Mouse (Mus musculus) right cerebral cortex, postnatal 14 days (tissue): ENCODE data around the gene Ell.
A peak's percentile ranks its signal among the peaks of the same experiment; 100 is the strongest.
"Not testable (repeated sequence)": the region's sequence is repeated elsewhere in the genome, so short reads cannot be mapped to it uniquely, and the experiment has no call there.

Experiments used
- DNase-seq: peaks from one replicate; pipeline ENCODE4 v3.0.0; 2022

Gene Ell

GRCm38 (mm10) chr8:70507027-70507393 is 32.2 kb upstream of the Ell start:
- no peak for DNase-seq

GRCm38 (mm10) chr8:70509281-70509952 is 29.8 kb upstream of the Ell start:
- DNase-seq, result no peak

GRCm38 (mm10) chr8:70510228-70510915 is 28.9 kb upstream of the Ell start, which contains the start of gene Uba52:
Gene Uba52, minus strand, starts transcription at chr8:70510801.
- peak; percentile 97 for DNase-seq

- DNase-seq, result not testable (repeated sequence)
Measured at GRCm38 (mm10) chr8:70511174-70511573, 28.1 kb upstream of the Ell start.

- no peak for DNase-seq
Measured at GRCm38 (mm10) chr8:70511770-70512169, 27.5 kb upstream of the Ell start.

- DNase-seq, result no peak
Measured at GRCm38 (mm10) chr8:70512253-70512903, 26.9 kb upstream of the Ell start.

DNA sequence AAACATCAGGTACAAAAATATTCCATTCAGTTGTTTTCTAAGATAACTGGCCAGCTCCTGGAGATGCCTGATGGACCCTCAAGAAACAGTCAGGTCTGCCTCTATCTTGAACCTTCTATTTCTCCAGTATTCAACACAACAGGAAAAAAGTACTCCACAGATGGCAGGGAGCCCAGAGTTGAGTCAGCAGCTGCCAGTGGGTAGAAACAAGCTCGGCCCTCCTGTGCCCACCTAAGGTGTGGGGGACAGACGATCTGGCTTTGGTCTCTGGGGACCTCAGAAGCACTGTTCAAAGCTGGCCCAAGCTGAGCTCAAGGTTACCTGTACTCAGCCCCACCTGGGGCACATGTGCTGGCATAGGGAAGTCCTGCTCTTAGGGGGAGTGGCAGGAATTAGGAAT is 25.8 kb upstream of the Ell start:
- DNase-seq, result no peak

DNA sequence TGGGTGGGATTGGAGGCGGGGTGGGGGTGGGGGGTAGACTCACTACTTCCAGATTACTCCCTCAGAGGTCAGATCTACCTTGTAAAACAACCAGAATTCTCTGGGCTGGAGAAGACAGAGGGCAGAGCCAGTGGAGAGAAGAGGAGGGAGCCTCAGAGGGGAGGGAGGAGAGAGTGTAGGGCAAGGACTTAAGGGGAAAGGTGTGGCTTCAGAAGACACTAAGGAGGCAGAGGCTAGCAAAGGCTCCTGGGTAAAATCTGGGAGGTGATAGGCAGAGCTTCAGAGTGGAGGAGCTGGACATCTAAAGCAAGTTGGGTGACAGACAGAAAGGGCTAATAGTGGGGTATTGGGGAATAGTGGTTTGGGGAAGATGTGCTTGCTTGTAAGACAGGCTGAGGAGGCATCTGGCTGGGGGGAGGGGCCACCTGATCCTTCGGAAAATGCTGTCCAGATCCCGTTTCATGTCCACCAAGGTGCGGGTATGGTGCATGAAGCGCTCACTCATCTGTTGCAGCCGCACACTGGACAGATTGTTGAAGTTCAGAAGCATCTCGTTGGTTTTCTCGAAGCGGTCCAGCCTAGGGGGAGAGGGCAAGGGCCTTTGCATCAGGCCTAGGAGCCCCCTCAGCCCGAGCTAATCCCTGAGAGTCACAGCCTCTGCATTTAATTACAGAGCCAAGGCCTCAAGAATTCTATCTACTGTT is 21.2 kb upstream of the Ell start:
- no peak for DNase-seq

DNA sequence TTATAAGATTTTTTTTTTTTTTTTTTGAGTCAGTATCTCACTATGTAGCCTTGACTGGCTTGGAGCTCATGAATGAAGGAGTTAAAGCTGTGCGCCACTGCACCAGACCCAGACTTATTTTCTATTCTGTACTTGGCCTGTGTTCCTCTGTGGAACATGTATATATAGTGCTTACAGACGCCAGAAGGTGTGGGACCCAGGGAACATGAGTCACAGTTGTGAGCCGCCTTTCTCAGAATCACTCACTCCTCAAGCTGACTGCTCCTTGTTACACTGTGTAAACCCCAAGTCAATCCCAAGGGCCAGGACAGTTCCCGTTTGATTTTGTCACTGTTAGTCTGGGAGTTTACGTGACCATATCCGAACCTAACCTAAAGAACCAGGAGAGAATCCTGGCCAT is 20.2 kb upstream of the Ell start:
- no peak for DNase-seq

- DNase-seq, result no peak
Measured at GRCm38 (mm10) chr8:70519606-70520005, 19.7 kb upstream of the Ell start.

DNA sequence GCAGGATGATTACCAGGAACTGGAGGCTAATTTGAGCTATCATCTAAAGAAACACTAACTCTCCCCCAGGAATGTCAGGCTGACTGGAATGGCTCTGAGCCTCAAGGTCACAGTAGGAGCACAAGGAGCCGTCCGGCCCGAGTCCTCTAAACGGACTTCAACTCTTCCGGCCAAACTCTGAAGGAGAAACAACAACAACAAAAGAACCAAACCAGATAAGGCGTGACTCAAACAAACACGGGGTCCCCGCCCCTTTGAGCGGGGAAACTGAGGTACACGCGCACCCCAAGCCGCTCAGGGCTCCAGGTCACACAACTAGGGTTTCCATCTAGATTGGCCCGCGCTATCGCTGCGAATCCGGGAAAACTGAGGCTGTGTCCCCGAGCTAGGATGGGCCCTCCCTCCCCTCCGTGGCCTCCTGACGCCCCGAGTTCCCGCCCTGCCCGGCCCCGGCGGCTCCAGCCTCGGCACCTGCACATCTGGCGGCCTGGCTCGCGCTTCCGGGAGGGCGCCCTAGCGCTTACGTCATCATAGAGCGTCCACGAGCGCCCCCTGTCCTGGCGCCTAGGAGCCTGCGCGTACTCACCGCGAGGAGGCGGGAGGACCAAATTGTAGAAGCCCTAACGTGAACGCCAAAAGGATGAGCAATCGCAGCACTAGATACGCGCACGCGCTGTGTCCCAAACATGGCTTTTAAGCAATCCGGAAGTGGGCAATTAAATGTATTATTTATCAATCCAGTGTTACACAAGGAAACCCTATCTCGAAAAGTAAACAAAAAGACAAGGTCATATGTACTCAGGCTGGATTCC is 16.5 kb upstream of the Ell start:
- DNase-seq, result peak; percentile 95

GRCm38 (mm10) chr8:70527111-70527511 is 12.1 kb upstream of the Ell start:
- DNase-seq, result no peak

DNA sequence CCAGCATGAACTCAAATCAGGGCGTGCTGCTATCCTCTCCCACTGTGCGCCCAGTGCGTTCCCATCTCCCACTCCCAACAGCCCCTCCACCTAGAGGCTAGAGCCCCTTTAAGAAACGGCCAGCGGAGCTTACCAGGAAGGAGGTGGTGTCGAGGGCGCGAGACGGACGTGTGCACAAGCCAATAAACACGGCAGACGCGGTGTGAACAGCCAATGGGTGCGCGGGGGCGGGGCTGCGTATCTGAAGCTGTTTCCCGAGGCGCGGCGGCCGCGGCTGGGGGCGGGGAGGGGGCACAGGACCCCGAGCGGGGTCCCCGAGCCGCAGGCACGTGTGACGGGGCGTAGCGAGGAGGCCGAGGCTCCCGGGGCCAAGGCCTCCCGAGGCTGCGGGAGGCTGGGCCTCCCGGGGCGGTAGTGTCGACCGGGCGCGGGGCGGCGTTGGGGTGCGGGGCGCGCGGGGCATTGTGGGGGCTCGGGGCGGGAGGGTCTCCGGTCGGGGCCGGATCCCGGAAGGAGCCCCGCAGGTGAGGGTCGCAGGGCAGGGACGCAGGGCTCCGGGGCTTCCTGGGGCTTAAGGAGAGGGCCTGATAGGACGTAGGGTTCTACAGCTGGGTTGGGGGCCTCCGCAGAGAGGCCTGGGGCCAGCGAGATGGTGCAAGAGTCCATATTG is 11.6 kb upstream of the Ell start, which contains the start of the genes Fkbp8 and Kxd1:
TSS of gene Fkbp8 (plus strand) at position 213 of the 670 bp plus-strand sequence.
TSS of gene Kxd1 (minus strand) at position 445 of the 670 bp plus-strand sequence.
- peak; percentile 98 for DNase-seq

DNA sequence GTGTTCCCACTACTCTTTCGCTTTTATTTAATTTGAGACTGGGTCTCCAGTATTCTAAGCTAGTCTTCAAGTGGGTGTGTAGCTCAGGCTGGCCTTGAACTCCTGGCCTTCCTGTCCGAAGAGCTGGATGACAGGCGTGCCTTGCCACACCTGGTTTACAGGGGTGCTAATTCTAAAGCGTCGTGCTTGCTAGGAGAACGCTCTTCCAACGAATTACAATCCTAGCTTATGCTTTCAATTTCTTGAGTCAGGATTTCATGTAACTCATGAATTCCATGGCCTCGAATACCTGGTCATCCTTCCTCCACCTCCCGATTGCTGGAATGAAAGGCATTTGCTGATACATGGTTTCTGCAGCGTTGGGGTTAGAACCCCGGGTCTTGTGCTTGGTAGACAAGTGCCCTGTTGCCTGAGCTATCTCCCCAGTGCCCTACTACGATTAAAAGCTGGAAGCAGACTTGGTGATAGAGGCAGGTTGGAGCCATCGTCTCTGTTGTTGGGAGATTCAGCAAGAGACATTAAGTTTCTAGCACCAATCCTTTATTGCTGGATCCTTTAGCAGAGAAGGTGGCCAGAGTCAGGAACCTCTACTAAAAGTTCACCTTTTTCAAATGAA is 11.0 kb upstream of the Ell start:
- DNase-seq, result no peak

- no peak for DNase-seq
Measured at GRCm38 (mm10) chr8:70529299-70529698, 10.0 kb upstream of the Ell start.

- DNase-seq, result no peak
Measured at GRCm38 (mm10) chr8:70529741-70530161, 9.5 kb upstream of the Ell start.

GRCm38 (mm10) chr8:70530314-70530713 is 8.9 kb upstream of the Ell start:
- no peak for DNase-seq

- no peak for DNase-seq
Measured at GRCm38 (mm10) chr8:70534281-70534680, 5.0 kb upstream of the Ell start.

DNA sequence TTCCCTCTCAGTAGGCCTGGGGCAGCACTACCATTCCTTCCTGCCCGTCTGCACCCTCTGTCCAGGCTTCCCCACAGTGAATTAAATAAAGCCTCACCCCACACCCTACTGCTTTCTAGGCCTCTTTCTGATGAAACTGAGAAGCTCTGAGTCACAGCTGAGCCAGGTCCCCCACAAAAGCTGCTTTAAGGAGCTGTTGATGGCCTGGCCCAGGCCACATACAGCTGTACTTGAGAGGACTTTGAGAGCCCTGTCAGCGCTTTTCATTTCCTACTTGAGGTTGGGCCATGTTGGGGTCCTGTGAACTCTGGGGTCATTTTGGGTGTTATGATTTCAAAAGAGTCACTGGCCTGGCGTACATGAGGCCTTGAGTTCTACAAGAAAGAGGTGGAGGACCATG is 4.0 kb upstream of the Ell start:
- DNase-seq, result no peak

- DNase-seq, result no peak
Measured at GRCm38 (mm10) chr8:70535701-70536100, 3.6 kb upstream of the Ell start.

- peak; percentile 42 for DNase-seq
Measured at GRCm38 (mm10) chr8:70538024-70538579, 1.2 kb upstream of the Ell start.
